Mouse (Mus musculus): ENCODE results near the gene Azin2. TPM values are rescaled to one million over a fixed set of nuclear protein-coding genes. Genes with fewer than 3 reads are reported as not detected.
A peak's percentile ranks its signal among the peaks of the same experiment; 100 is the strongest.

The Azin2 gene
- polyA plus RNA-seq, 1 experiment from 2014 or later, result 7.4 TPM

GRCm38 (mm10) chr4:128993025-128993662, 30.9 kb upstream of the Azin2 start:
- Histone ChIP-seq H3K27ac (ENCODE audit: poor library complexity, severe bottlenecking) (peak overlapping the region; percentile 75), H3K27me3 (replicated peaks) (no peaks in the 10 kb centered on the region), H3K4me2 (peak overlapping the region; percentile 87), H3K9ac (peak overlapping the region; percentile 88), H3K4me3 (peak overlapping the region; percentile 83), H3K9me3 (replicated peaks) (no peaks in the 10 kb centered on the region), H3K4me1 (replicated peaks) (peaks cover 45% of the 10 kb centered on the region), H3K36me3 (peaks cover 17% of the 10 kb centered on the region; the same call in 1 of the 2 replicates)
- under 1% methylated on average over 49 of the region's 49 CpGs for WGBS
- ATAC-seq (ENCODE audit: insufficient number of reproducible peaks, low FRiP score), result peak; percentile 99

- H3K4me1 ChIP-seq (replicated peaks), result peaks cover 37% of the 10 kb centered on the region
- H3K9me3 ChIP-seq (replicated peaks), result no peaks in the 10 kb centered on the region
- H3K27me3 ChIP-seq (replicated peaks), result no peaks in the 10 kb centered on the region
- WGBS, result 81% methylated on average over 3 of the region's 3 CpGs
- ATAC-seq (ENCODE audit: insufficient number of reproducible peaks, low FRiP score), result no peak
- no peak overlapping the region for H3K27ac ChIP-seq (ENCODE audit: poor library complexity, severe bottlenecking)
- no peak overlapping the region for H3K9ac ChIP-seq
- H3K4me2 ChIP-seq, result no peak overlapping the region
- no peak overlapping the region for H3K4me3 ChIP-seq
- H3K36me3 ChIP-seq, result peaks cover 15% of the 10 kb centered on the region; the same call in 1 of the 2 replicates
These were observed 29.9 kb upstream of the Azin2 start for GRCm38 (mm10) chr4:128992176-128992575.

- H3K27ac ChIP-seq (ENCODE audit: poor library complexity, severe bottlenecking), result no peak within 1 kb of the TSS
- 89% methylated on average over 9 of the region's 9 CpGs for WGBS
These were observed 29.3 kb upstream of the Azin2 start, which contains the start of gene Ak2 for GRCm38 (mm10) chr4:128991500-128992008. TSS of gene Ak2 (plus strand) at chr4:128991958.

GRCm38 (mm10) chr4:128989678-128990077, 27.4 kb upstream of the Azin2 start:
- no peak overlapping the region for H3K27ac ChIP-seq (ENCODE audit: poor library complexity, severe bottlenecking)
- ATAC-seq (ENCODE audit: insufficient number of reproducible peaks, low FRiP score), result no peak
- no peaks in the 10 kb centered on the region for H3K36me3 ChIP-seq
- no peak overlapping the region for H3K4me3 ChIP-seq
- H3K4me1 ChIP-seq (replicated peaks), result peaks cover 14% of the 10 kb centered on the region
- H3K9ac ChIP-seq, result no peak overlapping the region
- H3K9me3 ChIP-seq (replicated peaks), result no peaks in the 10 kb centered on the region
- WGBS, result 46% methylated on average over 11 of the region's 11 CpGs
- no peaks in the 10 kb centered on the region for H3K27me3 ChIP-seq (replicated peaks)
- no peak overlapping the region for H3K4me2 ChIP-seq

More at GRCm38 (mm10) chr4:128991500-128992008, 29.3 kb upstream of the Azin2 start, which contains the start of gene Ak2:
- H3K27me3 ChIP-seq (replicated peaks), result no peaks in the 10 kb centered on the region
- peaks cover 30% of the 10 kb centered on the region for H3K4me1 ChIP-seq (replicated peaks)
- H3K4me2 ChIP-seq, result 0 out of 2 replicates have a peak within 1 kb of the TSS, but pooled peaks have one; percentile 87
- ATAC-seq (ENCODE audit: insufficient number of reproducible peaks, low FRiP score), result no peak
- H3K9ac ChIP-seq, result no peak within 1 kb of the TSS
- H3K9me3 ChIP-seq (replicated peaks), result no peaks in the 10 kb centered on the region
- H3K36me3 ChIP-seq, result peaks cover 12% of the 10 kb centered on the region; the same call in 1 of the 2 replicates
- peak within 1 kb of the TSS; percentile 83; the same call in 1 of the 2 replicates for H3K4me3 ChIP-seq

- Histone ChIP-seq H3K27me3 (replicated peaks) (no peaks in the 10 kb centered on the region), H3K27ac (ENCODE audit: poor library complexity, severe bottlenecking) (no peak overlapping the region), H3K36me3 (no peaks in the 10 kb centered on the region), H3K4me3 (no peak overlapping the region), H3K9ac (no peak overlapping the region), H3K9me3 (replicated peaks) (no peaks in the 10 kb centered on the region), H3K4me2 (no peak overlapping the region), H3K4me1 (replicated peaks) (peaks cover 6% of the 10 kb centered on the region)
- ATAC-seq (ENCODE audit: insufficient number of reproducible peaks, low FRiP score), result no peak
- 72% methylated on average over 3 of the region's 3 CpGs for WGBS
These were observed 26.7 kb upstream of the Azin2 start for GRCm38 (mm10) chr4:128988911-128989310.

- no peak overlapping the region for H3K27ac ChIP-seq (ENCODE audit: poor library complexity, severe bottlenecking)
- no peaks in the 10 kb centered on the region for H3K36me3 ChIP-seq
- no peaks in the 10 kb centered on the region for H3K27me3 ChIP-seq (replicated peaks)
- H3K9ac ChIP-seq, result no peak overlapping the region
- WGBS, result 66% methylated on average over 3 of the region's 3 CpGs
- no peak overlapping the region for H3K4me2 ChIP-seq
- H3K4me3 ChIP-seq, result no peak overlapping the region
- no peak for ATAC-seq (ENCODE audit: insufficient number of reproducible peaks, low FRiP score)
- H3K9me3 ChIP-seq (replicated peaks), result no peaks in the 10 kb centered on the region
- 0 out of 2 replicates have a peak, but pooled peaks cover 1% of the 10 kb centered on the region for H3K4me1 ChIP-seq (replicated peaks)
These were observed 22.4 kb upstream of the Azin2 start for GRCm38 (mm10) chr4:128984600-128984999.

- ATAC-seq (ENCODE audit: insufficient number of reproducible peaks, low FRiP score), result no peak
- 64% methylated on average over 2 of the region's 2 CpGs for WGBS
- Histone ChIP-seq H3K4me3 (no peak overlapping the region), H3K9me3 (replicated peaks) (no peaks in the 10 kb centered on the region), H3K36me3 (no peaks in the 10 kb centered on the region), H3K27ac (ENCODE audit: poor library complexity, severe bottlenecking) (no peak overlapping the region), H3K27me3 (replicated peaks) (no peaks in the 10 kb centered on the region), H3K4me1 (replicated peaks) (no peaks in the 10 kb centered on the region), H3K4me2 (no peak overlapping the region), H3K9ac (no peak overlapping the region)
These were observed 21.4 kb upstream of the Azin2 start for GRCm38 (mm10) chr4:128983656-128984055.

GRCm38 (mm10) chr4:128983151-128983550, 20.9 kb upstream of the Azin2 start:
- H3K36me3 ChIP-seq, result no peaks in the 10 kb centered on the region
- no peaks in the 10 kb centered on the region for H3K4me1 ChIP-seq (replicated peaks)
- H3K27me3 ChIP-seq (replicated peaks), result no peaks in the 10 kb centered on the region
- 73% methylated on average over 2 of the region's 2 CpGs for WGBS
- no peak overlapping the region for H3K27ac ChIP-seq (ENCODE audit: poor library complexity, severe bottlenecking)
- no peak overlapping the region for H3K9ac ChIP-seq
- H3K4me2 ChIP-seq, result no peak overlapping the region
- no peak overlapping the region for H3K4me3 ChIP-seq
- no peaks in the 10 kb centered on the region for H3K9me3 ChIP-seq (replicated peaks)
- ATAC-seq (ENCODE audit: insufficient number of reproducible peaks, low FRiP score), result no peak

- H3K9me3 ChIP-seq (replicated peaks), result no peaks in the 10 kb centered on the region
- H3K27ac ChIP-seq (ENCODE audit: poor library complexity, severe bottlenecking), result no peak overlapping the region
- ATAC-seq (ENCODE audit: insufficient number of reproducible peaks, low FRiP score), result no peak
- no peak overlapping the region for H3K9ac ChIP-seq
- no peaks in the 10 kb centered on the region for H3K4me1 ChIP-seq (replicated peaks)
- no peaks in the 10 kb centered on the region for H3K27me3 ChIP-seq (replicated peaks)
- H3K4me3 ChIP-seq, result no peak overlapping the region
- no peaks in the 10 kb centered on the region for H3K36me3 ChIP-seq
- 65% methylated on average over 11 of the region's 11 CpGs for WGBS
- H3K4me2 ChIP-seq, result no peak overlapping the region
These were observed 19.6 kb upstream of the Azin2 start for GRCm38 (mm10) chr4:128981833-128982180.

- Histone ChIP-seq H3K27me3 (replicated peaks) (no peaks in the 10 kb centered on the region), H3K27ac (ENCODE audit: poor library complexity, severe bottlenecking) (no peak overlapping the region), H3K4me2 (no peak overlapping the region), H3K4me3 (no peak overlapping the region), H3K9ac (no peak overlapping the region), H3K36me3 (no peaks in the 10 kb centered on the region), H3K9me3 (replicated peaks) (no peaks in the 10 kb centered on the region), H3K4me1 (replicated peaks) (no peaks in the 10 kb centered on the region)
- WGBS, result 77% methylated on average over 12 of the region's 12 CpGs
- ATAC-seq (ENCODE audit: insufficient number of reproducible peaks, low FRiP score), result no peak
These were observed 18.9 kb upstream of the Azin2 start for GRCm38 (mm10) chr4:128980890-128981832.

- H3K4me2 ChIP-seq, result no peak overlapping the region
- no peaks in the 10 kb centered on the region for H3K4me1 ChIP-seq (replicated peaks)
- H3K9me3 ChIP-seq (replicated peaks), result no peaks in the 10 kb centered on the region
- WGBS, result 32% methylated on average over 1 of the region's 1 CpGs
- no peak overlapping the region for H3K27ac ChIP-seq (ENCODE audit: poor library complexity, severe bottlenecking)
- H3K27me3 ChIP-seq (replicated peaks), result no peaks in the 10 kb centered on the region
- H3K36me3 ChIP-seq, result no peaks in the 10 kb centered on the region
- no peak overlapping the region for H3K9ac ChIP-seq
- ATAC-seq (ENCODE audit: insufficient number of reproducible peaks, low FRiP score), result no peak
- no peak overlapping the region for H3K4me3 ChIP-seq
These were observed 16.4 kb upstream of the Azin2 start for GRCm38 (mm10) chr4:128978634-128979033.

Data from heart, embryonic 12.5 days (tissue).